In genomic region chr6:22983769-22984519, GRCm38 (mm10) we compare ENCODE assay signal across 8 mouse cellular contexts.
DNase-seq lines count a peak whose midpoint lies in the region; ATAC-seq and TF ChIP-seq lines count a peak whose summit lies in the region.
"Had no signal": no experiment of that assay in that cellular context is flagged by ENCODE, and none has a peak within 500 bp of the region (broad histone marks: within the 10 kb centered on the region; RNA-seq: fewer than 3 reads in every experiment).

No protein-coding gene starts in this region.

- TF ChIP-seq POLR2A in cortical plate, adult 2 months (IDR thresholded peaks at IDR 0.05; ENCODE audit: extremely low read depth, insufficient read depth, low read length), result no peak

- peak; percentile 32 for DNase-seq in layer of hippocampus, adult 11-12 months (ENCODE audit: low spot score)
- no peak for DNase-seq in layer of hippocampus, adult 8-10 months (ENCODE audit: low spot score in 2 of 2)
- DNase-seq in midbrain, postnatal 0 days (ENCODE audit: low spot score), result peak; percentile 85
- DNase-seq in spleen, postnatal 10 days (ENCODE audit: low spot score in 2 of 2), result no peak
- DNase-seq in adrenal gland, adult 8-10 months, result no peak

- no peaks in the 10 kb centered on the region for H3K27me3 ChIP-seq in forebrain, embryonic 13.5 days
- H3K27me3 ChIP-seq in midbrain, postnatal 0 days (ENCODE audit: insufficient read depth, low read length), result no peaks in the 10 kb centered on the region
- H3K27me3 ChIP-seq: stomach, embryonic 15.5 days had no signal

- H3K27ac ChIP-seq in cortical plate, adult 2 months (ENCODE audit: insufficient read depth, low read length), result no peak overlapping the region
- no peak overlapping the region for H3K27ac ChIP-seq in forebrain, embryonic 13.5 days
- no peak overlapping the region for H3K27ac ChIP-seq in midbrain, postnatal 0 days (ENCODE audit: low read depth, low read length)
- H3K27ac ChIP-seq: stomach, embryonic 15.5 days had no signal

- no peak overlapping the region for H3K9ac ChIP-seq in forebrain, embryonic 13.5 days
- no peak overlapping the region for H3K9ac ChIP-seq in midbrain, postnatal 0 days (replicated peaks; ENCODE audit: low read length, poor library complexity, severe bottlenecking)
- H3K9ac ChIP-seq: stomach, embryonic 15.5 days had no signal

- peak; percentile 14; the same call in 1 of the 2 replicates for TF ChIP-seq CTCF in cortical plate, adult 2 months (IDR thresholded peaks at IDR 0.05; ENCODE audit: extremely low read depth, insufficient read depth, low read length)
- TF ChIP-seq CTCF in midbrain, postnatal 0 days (IDR thresholded peaks at IDR 0.05), result peak; percentile 77

- no peak overlapping the region for H3K4me3 ChIP-seq in cortical plate, adult 2 months (ENCODE audit: insufficient read depth, low read length)
- H3K4me3 ChIP-seq in forebrain, embryonic 13.5 days, result no peak overlapping the region
- H3K4me3 ChIP-seq in midbrain, postnatal 0 days (ENCODE audit: low read depth, low read length), result no peak overlapping the region
- H3K4me3 ChIP-seq: stomach, embryonic 15.5 days had no signal

- H3K9me3 ChIP-seq in forebrain, embryonic 13.5 days (replicated peaks), result peaks cover 10% of the 10 kb centered on the region
- no peaks in the 10 kb centered on the region for H3K9me3 ChIP-seq in midbrain, postnatal 0 days (ENCODE audit: low read length)
- H3K9me3 ChIP-seq: stomach, embryonic 15.5 days had no signal

- WGBS in forebrain, embryonic 13.5 days, result 2% methylated on average over 9 of the region's 9 CpGs
- 3% methylated on average over 9 of the region's 9 CpGs for WGBS in midbrain, postnatal 0 days

- H3K4me2 ChIP-seq in forebrain, embryonic 13.5 days, result peak overlapping the region; percentile 36
- H3K4me2 ChIP-seq in midbrain, postnatal 0 days (ENCODE audit: low read depth, low read length, poor library complexity, severe bottlenecking), result peak overlapping the region; percentile 28

- H3K36me3 ChIP-seq in forebrain, embryonic 13.5 days (ENCODE audit: poor library complexity, severe bottlenecking), result peaks cover 25% of the 10 kb centered on the region
- H3K36me3 ChIP-seq in midbrain, postnatal 0 days (ENCODE audit: insufficient read depth, low read length), result no peaks in the 10 kb centered on the region
- H3K36me3 ChIP-seq: stomach, embryonic 15.5 days had no signal

- no peaks in the 10 kb centered on the region for H3K4me1 ChIP-seq in cortical plate, adult 2 months (ENCODE audit: control insufficient read depth, insufficient read depth, low read length)
- peaks cover 7% of the 10 kb centered on the region; the same call in 1 of the 2 replicates for H3K4me1 ChIP-seq in forebrain, embryonic 13.5 days
- no peaks in the 10 kb centered on the region for H3K4me1 ChIP-seq in midbrain, postnatal 0 days (ENCODE audit: insufficient read depth, low read length)
- H3K4me1 ChIP-seq: stomach, embryonic 15.5 days had no signal

- peak; percentile 88 for ATAC-seq in forebrain, embryonic 13.5 days
- ATAC-seq in midbrain, postnatal 0 days (ENCODE audit: low FRiP score), result peak; percentile 70

Comparison
In these comparisons a context has a peak if more than half of its experiments do, and no peak if none do; other contexts are left out.
1. DNase-seq: peak in layer of hippocampus, adult 11-12 months (single experiment) and midbrain, postnatal 0 days (single experiment); none in layer of hippocampus, adult 8-10 months (0 of 2), spleen, postnatal 10 days (0 of 2) and adrenal gland, adult 8-10 months (single experiment).